Mouse (Mus musculus) heart, embryonic 12.5 days (tissue): ENCODE results near the gene Syngap1. TPM values are rescaled to one million over a fixed set of nuclear protein-coding genes. Genes with fewer than 3 reads are reported as not detected.

Experiments used
- ATAC-seq: fragments of 200-750 bp; cut with Nextera tagmentation; 2 replicates; pipeline ENCODE4 v1.8.0; 2017; ENCODE audit warnings: moderate TSS enrichment, moderate library complexity; ENCODE audit not compliant: insufficient number of reproducible peaks, low FRiP score
- H3K27ac ChIP-seq: fragments of 300-500 bp; sonication (generic); 2 replicates; pipeline ENCODE4 v1.5.1; 2016; ENCODE audit warnings: mild to moderate bottlenecking, moderate library complexity; ENCODE audit not compliant: poor library complexity, severe bottlenecking
- H3K27me3 ChIP-seq: fragments of 300-500 bp; sonication (generic); replicated peaks from 2 replicates; pipeline ENCODE4 v1.6.1; 2016; ENCODE audit warnings: mild to moderate bottlenecking, moderate library complexity
- H3K36me3 ChIP-seq: fragments of 300-500 bp; sonication (generic); 2 replicates; pipeline ENCODE4 v1.6.1; 2016; ENCODE audit warnings: mild to moderate bottlenecking, moderate library complexity
- H3K4me1 ChIP-seq: fragments of 300-500 bp; sonication (generic); replicated peaks from 2 replicates; pipeline ENCODE4 v1.6.1; 2016; ENCODE audit warnings: mild to moderate bottlenecking
- H3K4me2 ChIP-seq: fragments of 300-500 bp; sonication (generic); 2 replicates; pipeline ENCODE4 v1.6.1; 2016; ENCODE audit warnings: mild to moderate bottlenecking, moderate library complexity
- H3K4me3 ChIP-seq: fragments of 300-500 bp; sonication (generic); 2 replicates; pipeline ENCODE4 v1.5.1; 2016; ENCODE audit warnings: mild to moderate bottlenecking
- H3K9ac ChIP-seq: fragments of 300-500 bp; sonication (generic); 2 replicates; pipeline ENCODE4 v1.6.1; 2016; ENCODE audit warnings: mild to moderate bottlenecking, moderate library complexity
- H3K9me3 ChIP-seq: fragments of 300-500 bp; sonication (generic); replicated peaks from 2 replicates; pipeline ENCODE4 v1.6.1; 2016; ENCODE audit warnings: mild to moderate bottlenecking, moderate library complexity
- WGBS: fragments of 180-500 bp; shearing (Covaris S2); methylation state at CpG from one replicate; pipeline ENCODE4 v1.1.7; 2016; 5-methylcytosine and 5-hydroxymethylcytosine counted together
- polyA plus RNA-seq: library from polyadenylated mRNA; unstranded; fragments of >200 nt; fragmentation: Nextera tagmentation; extraction: Ambion mirVana; gene quantifications from 2 replicates; pipeline ENCODE4 v1.2.1, GENCODE M21; 2016

The Syngap1 gene
- polyA plus RNA-seq, 1 experiment from 2014 or later: 2.2 TPM

- Histone ChIP-seq H3K9me3 (no peaks in the 10 kb centered on the region), H3K4me1 (peaks cover 52% of the 10 kb centered on the region), H3K4me3 (no peak overlapping the region), H3K4me2 (no peak overlapping the region), H3K27ac (no peak overlapping the region), H3K27me3 (no peaks in the 10 kb centered on the region), H3K9ac (no peak overlapping the region; the same call in 1 of the 2 replicates), H3K36me3 (peaks cover 32% of the 10 kb centered on the region)
- ATAC-seq: no peak
- 86% methylated on average over 15 of the region's 15 CpGs for WGBS
Observed at GRCm38 (mm10) chr17:26936921-26937695, 3.9 kb upstream of the Syngap1 start.

- Histone ChIP-seq H3K36me3 (peaks cover 32% of the 10 kb centered on the region), H3K4me3 (peak overlapping the region; percentile 77), H3K4me1 (peaks cover 50% of the 10 kb centered on the region), H3K9ac (peak overlapping the region; percentile 90), H3K27me3 (no peaks in the 10 kb centered on the region), H3K4me2 (peak overlapping the region; percentile 99), H3K9me3 (no peaks in the 10 kb centered on the region), H3K27ac (peak overlapping the region; percentile 82; the same call in 1 of the 2 replicates)
- no peak for ATAC-seq
- 54% methylated on average over 16 of the region's 16 CpGs for WGBS
Observed at GRCm38 (mm10) chr17:26937883-26938695, 3.0 kb upstream of the Syngap1 start.

GRCm38 (mm10) chr17:26938731-26939130, 2.3 kb upstream of the Syngap1 start:
- peak overlapping the region; percentile 82 for H3K27ac ChIP-seq
- peaks cover 44% of the 10 kb centered on the region for H3K4me1 ChIP-seq
- H3K27me3 ChIP-seq: no peaks in the 10 kb centered on the region
- H3K36me3 ChIP-seq: peaks cover 32% of the 10 kb centered on the region
- H3K4me3 ChIP-seq: peak overlapping the region; percentile 77
- peak overlapping the region; percentile 90 for H3K9ac ChIP-seq
- H3K9me3 ChIP-seq: no peaks in the 10 kb centered on the region
- peak overlapping the region; percentile 99 for H3K4me2 ChIP-seq
- ATAC-seq: no peak
- under 1% methylated on average over 22 of the region's 22 CpGs for WGBS

- Histone ChIP-seq H3K4me2 (peak within 1 kb of the TSS; percentile 99), H3K27ac (peak within 1 kb of the TSS; percentile 95), H3K4me1 (peaks cover 43% of the 10 kb centered on the region), H3K36me3 (peaks cover 31% of the 10 kb centered on the region), H3K9me3 (no peaks in the 10 kb centered on the region), H3K9ac (peak within 1 kb of the TSS; percentile 90), H3K27me3 (no peaks in the 10 kb centered on the region), H3K4me3 (peak within 1 kb of the TSS; percentile 77)
- WGBS: under 1% methylated on average over 70 of the region's 70 CpGs
- peak; percentile 96 for ATAC-seq
Observed at GRCm38 (mm10) chr17:26939178-26939972, 1.7 kb upstream of the Syngap1 start, which contains the start of gene Cuta. Gene Cuta (minus strand): TSS chr17:26939569.

GRCm38 (mm10) chr17:26939973-26940300, 1.1 kb upstream of the Syngap1 start:
- Histone ChIP-seq H3K4me3 (peak overlapping the region; percentile 77), H3K27me3 (no peaks in the 10 kb centered on the region), H3K4me2 (peak overlapping the region; percentile 99), H3K9ac (peak overlapping the region; percentile 80), H3K9me3 (no peaks in the 10 kb centered on the region), H3K36me3 (peaks cover 25% of the 10 kb centered on the region), H3K27ac (peak overlapping the region; percentile 95), H3K4me1 (peaks cover 43% of the 10 kb centered on the region)
- ATAC-seq: no peak
- 2% methylated on average over 3 of the region's 3 CpGs for WGBS

- ATAC-seq: no peak
- Histone ChIP-seq H3K27me3 (no peaks in the 10 kb centered on the region), H3K27ac (peak overlapping the region; percentile 33; the same call in 1 of the 2 replicates), H3K4me2 (peak overlapping the region; percentile 99), H3K36me3 (peaks cover 6% of the 10 kb centered on the region), H3K9ac (peak overlapping the region; percentile 82), H3K4me3 (peak overlapping the region; percentile 63), H3K4me1 (peaks cover 62% of the 10 kb centered on the region), H3K9me3 (no peaks in the 10 kb centered on the region)
- WGBS: 17% methylated on average over 4 of the region's 4 CpGs
Observed at GRCm38 (mm10) chr17:26941841-26942570, 953 bp downstream of the Syngap1 start.

GRCm38 (mm10) chr17:26945824-26946495, 4.9 kb downstream of the Syngap1 start:
- H3K9ac ChIP-seq: peak overlapping the region; percentile 85
- H3K9me3 ChIP-seq: no peaks in the 10 kb centered on the region
- H3K4me2 ChIP-seq: peak overlapping the region; percentile 93
- H3K36me3 ChIP-seq: no peaks in the 10 kb centered on the region
- no peak for ATAC-seq
- H3K27me3 ChIP-seq: no peaks in the 10 kb centered on the region
- H3K4me1 ChIP-seq: peaks cover 64% of the 10 kb centered on the region
- WGBS: 28% methylated on average over 13 of the region's 13 CpGs
- H3K27ac ChIP-seq: peak overlapping the region; percentile 64
- H3K4me3 ChIP-seq: peak overlapping the region; percentile 55

GRCm38 (mm10) chr17:26946567-26946966, 5.5 kb downstream of the Syngap1 start:
- H3K9me3 ChIP-seq: no peaks in the 10 kb centered on the region
- peak overlapping the region; percentile 64 for H3K27ac ChIP-seq
- H3K4me2 ChIP-seq: peak overlapping the region; percentile 93
- peak; percentile 62 for ATAC-seq
- H3K9ac ChIP-seq: peak overlapping the region; percentile 85
- H3K4me1 ChIP-seq: peaks cover 65% of the 10 kb centered on the region
- WGBS: under 1% methylated on average over 37 of the region's 37 CpGs
- H3K27me3 ChIP-seq: no peaks in the 10 kb centered on the region
- peak overlapping the region; percentile 55 for H3K4me3 ChIP-seq
- H3K36me3 ChIP-seq: no peaks in the 10 kb centered on the region

- 0 out of 2 replicates have a peak overlapping the region, but pooled peaks have one; percentile 85 for H3K9ac ChIP-seq
- 0 out of 2 replicates have a peak overlapping the region, but pooled peaks have one; percentile 7 for H3K4me3 ChIP-seq
Observed at GRCm38 (mm10) chr17:26947231-26948100, 6.4 kb downstream of the Syngap1 start.

More at GRCm38 (mm10) chr17:26947231-26948100, 6.4 kb downstream of the Syngap1 start:
- H3K27ac ChIP-seq: 0 out of 2 replicates have a peak overlapping the region, but pooled peaks have one; percentile 64
- ATAC-seq: no peak
- no peaks in the 10 kb centered on the region for H3K27me3 ChIP-seq
- 55% methylated on average over 12 of the region's 12 CpGs for WGBS
- no peaks in the 10 kb centered on the region for H3K9me3 ChIP-seq
- peak overlapping the region; percentile 93 for H3K4me2 ChIP-seq
- peaks cover 66% of the 10 kb centered on the region for H3K4me1 ChIP-seq
- no peaks in the 10 kb centered on the region for H3K36me3 ChIP-seq
